Mouse (Mus musculus): ENCODE results near the gene Thrsp.
A peak's percentile ranks its signal among the peaks of the same experiment; 100 is the strongest.

Gene Thrsp

DNA sequence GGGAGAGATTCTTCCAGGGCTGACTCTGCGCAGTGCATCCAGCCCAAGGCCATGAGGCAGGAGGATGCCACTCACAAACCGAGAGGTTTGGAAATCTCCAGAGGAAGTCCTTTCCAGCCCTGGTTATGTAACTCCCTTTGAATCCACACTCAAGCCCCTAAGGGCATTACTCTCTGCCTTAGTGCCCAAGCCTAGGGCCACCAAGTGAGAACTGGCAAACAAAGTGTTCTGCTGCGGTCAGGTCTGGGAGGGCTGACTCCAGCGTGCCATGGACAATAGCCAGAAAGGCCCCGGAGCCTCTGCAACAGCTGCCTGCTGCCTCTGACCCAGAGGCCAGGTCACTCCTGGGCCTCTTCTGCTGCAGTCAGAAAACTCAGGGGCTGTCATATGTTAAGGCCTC lies 1.2 kb upstream of the Thrsp start:
- no peak for DNase-seq (ENCODE audit: low spot score)

DNA sequence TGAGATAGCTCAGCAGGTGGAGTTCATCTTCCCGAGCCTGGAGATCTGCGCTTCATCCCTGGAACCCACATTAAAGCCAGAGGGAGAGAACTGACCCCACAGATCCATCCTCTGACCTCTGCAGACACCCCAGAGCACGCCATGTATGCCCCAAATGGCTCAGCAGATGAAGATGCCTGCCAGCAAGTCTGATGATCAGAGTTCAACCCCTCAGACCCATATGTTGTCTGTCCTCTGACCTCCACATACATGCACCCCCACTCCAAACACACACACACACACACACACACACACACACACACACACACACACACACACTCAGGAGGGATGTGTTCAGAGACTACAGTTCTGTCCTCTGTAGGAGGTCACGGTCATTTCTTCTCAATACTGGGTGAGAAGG lies 1.1 kb downstream of the Thrsp start:
- no peak for DNase-seq (ENCODE audit: low spot score)

DNA sequence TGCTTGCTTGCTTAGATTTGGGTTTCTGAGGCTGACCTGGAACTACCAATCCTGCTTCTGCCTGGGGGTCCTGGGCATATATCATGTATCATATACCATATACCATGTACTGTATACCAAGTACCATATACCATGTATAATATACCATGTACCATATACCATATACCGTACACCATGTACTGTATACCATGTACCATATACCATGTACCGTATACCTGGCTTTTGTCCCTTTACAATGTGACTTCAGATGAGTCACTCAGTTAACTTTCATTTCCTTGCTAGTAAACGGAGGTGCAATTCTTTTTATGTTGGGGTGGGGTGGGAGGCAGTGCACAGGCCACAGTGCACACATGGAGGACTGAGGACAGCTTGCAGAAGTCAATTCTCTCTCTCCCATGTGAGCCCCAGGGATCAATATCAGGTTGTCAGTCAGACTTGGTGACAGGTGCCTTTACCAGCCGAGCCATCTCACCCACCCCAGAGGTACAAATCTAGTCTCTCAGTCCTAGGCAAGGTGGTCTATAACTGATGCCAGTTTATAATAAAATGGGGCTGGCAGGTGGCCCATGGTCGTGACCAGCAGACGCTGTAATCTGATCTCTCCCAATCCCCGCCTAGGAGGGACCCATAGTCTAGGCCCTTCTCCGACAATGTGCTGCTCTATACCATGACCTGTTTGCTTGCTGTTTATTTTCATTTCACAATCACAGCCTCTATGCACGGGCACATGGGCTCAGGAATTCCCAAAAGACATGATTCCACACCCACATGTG lies 2.4 kb downstream of the Thrsp start:
- no peak for DNase-seq (ENCODE audit: low spot score)

DNA sequence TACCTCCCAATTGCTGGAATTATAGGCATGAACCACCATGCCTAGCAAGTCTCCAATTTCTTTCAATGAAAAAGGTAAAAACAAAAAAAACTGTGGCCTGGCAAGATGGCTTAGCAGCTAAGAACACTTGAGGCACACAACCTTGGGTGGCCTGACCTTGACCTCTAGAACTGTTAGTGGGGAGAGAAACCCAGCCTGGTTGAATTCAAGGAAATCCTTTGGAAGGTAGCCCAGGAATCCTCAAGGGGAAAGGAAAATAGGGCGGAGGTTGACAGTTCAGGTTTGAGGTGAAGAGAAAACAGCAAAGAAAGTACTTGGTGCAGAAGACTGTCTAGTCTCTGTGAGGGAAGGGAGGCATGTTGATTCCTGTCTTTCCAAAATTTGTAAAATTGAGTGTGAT lies 3.1 kb downstream of the Thrsp start:
- DNase-seq (ENCODE audit: low spot score) = no peak

DNA sequence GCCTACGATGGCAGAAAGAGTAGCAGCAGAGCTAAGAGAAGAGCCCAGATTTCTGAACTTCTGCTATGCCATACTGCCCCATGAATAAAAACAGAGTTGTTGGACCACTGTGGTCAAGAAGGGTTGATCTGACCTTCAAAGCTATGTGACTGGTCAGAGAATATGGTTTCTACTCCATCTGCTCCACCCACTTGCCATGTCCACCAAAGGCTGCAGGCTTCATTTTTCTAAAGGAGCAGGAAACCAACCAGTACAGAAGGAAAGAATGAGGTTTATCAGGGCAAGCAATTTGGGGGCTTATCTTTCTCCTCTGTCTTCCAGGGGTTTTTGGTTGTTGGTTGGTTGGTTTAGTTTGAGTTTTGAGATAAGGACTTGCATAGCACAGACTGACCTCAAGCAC lies 3.5 kb downstream of the Thrsp start:
- no peak for DNase-seq (ENCODE audit: low spot score)

DNA sequence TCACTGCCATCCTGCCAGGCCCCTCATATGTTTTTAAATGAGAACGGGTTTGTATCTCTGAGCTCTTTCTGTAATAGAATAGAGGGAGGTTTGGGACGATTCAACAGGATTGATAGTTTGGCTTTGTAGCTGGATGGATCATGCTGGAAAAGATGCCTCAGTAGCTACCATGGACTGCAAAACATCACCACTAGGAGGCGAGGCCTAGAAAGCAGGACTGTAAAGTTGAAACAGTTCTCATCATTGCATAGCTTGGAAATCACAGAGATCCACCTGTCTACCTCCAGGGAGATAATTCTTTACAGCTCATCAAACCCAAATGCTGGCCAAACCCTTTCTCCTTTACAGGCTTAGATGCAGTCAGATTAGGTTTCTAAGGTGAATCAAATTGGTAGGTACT lies 6.0 kb downstream of the Thrsp start:
- DNase-seq (ENCODE audit: low spot score) = peak; percentile 23

DNA sequence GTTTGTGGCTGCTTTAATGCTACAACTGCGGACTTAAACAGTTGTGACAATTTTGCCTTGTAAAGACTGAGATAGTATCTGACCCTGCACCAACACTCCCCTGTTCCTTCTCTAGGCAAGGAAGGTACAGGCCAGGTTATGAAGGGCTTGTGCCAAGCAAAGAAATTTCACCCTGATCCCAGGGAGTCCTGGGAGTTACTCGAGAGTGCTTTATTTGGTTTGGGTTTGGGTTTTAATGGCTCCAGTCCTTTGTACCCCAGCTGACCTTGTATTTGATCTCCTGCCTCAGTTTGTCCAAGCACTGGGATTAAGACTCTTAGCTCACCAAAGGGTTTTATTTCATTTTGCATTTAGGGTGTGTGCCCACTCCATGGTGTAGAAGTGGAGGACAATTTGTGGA lies 6.4 kb downstream of the Thrsp start:
- DNase-seq (ENCODE audit: low spot score) = no peak

DNA sequence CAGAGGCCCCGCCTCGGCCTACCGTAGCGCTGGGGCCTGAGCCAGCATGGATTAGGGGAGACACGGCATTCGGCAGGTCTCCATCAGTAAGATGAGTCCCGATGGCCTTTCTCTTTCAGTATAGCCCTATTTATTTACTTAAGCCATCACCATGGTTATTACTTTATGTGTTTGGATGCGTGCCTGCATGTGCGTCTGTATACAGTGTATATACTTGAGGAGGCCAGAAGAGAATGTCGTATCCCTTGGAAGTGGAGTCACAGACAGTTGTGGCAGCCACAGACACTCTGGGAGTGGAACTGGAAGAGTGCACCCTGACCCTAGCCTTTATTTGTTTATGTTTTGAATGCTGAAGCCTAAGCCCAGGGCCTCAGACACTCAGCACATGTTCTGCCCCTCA lies 10.4 kb downstream of the Thrsp start:
- DNase-seq (ENCODE audit: low spot score) = no peak

DNA sequence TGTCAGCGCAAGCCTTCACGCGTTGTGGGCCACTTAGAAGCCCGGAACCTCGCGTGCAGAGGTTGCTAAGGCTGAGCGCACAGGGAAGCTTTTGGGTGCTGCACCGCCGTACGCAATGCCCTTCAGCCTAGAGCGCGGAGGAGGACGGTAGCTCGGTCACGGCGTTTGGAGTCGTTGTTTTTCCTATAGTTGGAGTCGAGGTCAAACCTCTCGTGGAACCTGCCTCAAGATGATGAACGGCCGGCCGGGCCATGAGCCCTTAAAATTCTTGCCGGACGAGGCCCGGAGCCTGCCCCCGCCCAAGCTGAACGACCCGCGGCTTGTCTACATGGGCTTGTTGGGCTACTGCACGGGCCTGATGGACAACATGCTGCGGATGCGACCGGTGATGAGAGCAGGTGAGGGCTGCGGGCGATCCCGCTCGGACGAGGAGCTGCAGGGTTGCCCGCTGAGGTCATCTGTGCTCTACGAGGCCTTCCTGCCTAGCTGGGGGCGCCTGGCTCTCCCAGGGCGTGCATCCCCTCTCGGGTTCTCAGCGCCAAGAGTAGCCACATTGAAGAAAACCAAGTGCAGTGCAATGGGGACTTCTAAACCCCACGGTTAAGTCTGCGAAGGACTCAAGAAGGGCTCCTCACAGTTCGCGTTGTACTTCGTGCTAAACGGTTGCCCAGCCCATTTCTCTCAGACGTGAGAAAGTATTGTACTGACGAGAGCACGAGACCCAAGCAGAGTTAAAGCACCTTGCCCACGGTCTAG lies 17.4 kb downstream of the Thrsp start, which contains the start of gene Ndufc2:
Gene Ndufc2, plus strand, starts transcription at position 44 of the 756 bp plus-strand sequence.
- DNase-seq (ENCODE audit: low spot score) = peak; percentile 85

DNA sequence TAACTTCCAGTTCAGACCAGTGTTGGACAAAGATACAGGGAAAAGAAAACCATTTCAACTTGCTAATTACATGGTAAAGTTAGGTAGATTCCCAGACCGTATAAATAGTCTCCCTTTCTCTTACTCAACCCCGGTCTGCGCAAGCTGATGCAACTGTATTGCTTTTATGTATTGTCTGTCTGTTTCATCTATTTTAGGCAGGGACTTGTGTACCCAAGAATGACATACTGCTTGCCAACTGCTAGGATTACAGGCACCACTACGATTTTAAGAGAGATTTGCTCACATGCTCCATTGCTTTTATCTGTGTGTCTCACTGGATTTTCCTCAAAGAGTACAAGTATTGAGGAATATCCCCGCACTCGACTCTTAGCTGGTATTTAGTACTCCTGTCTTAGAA lies 18.6 kb downstream of the Thrsp start:
- no peak for DNase-seq (ENCODE audit: low spot score)

DNA sequence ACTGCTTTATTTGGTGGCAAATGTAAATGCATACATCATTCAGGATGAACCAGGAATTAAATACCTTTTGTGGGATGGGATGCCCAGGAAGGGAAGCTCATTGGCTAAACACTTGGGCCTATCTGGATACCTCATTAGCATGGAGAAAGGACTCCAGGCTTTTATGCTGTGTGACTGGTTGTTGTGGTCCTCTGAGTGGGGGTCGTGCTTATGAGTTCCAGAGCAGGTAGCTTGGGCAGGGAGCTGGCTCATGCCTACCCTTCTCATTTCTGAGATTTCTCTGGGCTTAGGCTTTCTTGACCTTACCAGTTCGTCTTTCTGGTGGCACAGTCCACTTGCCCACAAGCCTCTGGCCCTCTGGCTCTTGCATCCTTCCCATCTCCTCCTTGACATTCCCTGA lies 23.2 kb downstream of the Thrsp start:
- no peak for DNase-seq (ENCODE audit: low spot score)

DNA sequence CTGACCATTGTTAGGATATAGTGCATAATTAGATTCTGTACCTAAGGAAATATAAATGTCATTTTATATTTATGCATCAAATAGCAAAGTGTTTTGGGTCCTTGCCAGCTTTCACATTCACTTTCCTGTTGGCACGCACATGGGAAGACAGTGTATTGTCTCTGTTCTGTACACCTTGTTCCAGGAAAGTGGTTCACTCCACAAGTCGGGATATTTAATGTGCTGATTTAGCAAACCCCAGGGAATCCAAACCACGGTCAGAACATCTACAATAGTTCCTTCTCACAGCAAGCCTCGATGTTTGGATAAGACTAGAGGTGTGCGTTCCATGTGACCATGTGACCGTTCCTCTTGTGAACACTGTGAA lies 25.5 kb downstream of the Thrsp start:
- no peak for DNase-seq (ENCODE audit: low spot score)

DNA sequence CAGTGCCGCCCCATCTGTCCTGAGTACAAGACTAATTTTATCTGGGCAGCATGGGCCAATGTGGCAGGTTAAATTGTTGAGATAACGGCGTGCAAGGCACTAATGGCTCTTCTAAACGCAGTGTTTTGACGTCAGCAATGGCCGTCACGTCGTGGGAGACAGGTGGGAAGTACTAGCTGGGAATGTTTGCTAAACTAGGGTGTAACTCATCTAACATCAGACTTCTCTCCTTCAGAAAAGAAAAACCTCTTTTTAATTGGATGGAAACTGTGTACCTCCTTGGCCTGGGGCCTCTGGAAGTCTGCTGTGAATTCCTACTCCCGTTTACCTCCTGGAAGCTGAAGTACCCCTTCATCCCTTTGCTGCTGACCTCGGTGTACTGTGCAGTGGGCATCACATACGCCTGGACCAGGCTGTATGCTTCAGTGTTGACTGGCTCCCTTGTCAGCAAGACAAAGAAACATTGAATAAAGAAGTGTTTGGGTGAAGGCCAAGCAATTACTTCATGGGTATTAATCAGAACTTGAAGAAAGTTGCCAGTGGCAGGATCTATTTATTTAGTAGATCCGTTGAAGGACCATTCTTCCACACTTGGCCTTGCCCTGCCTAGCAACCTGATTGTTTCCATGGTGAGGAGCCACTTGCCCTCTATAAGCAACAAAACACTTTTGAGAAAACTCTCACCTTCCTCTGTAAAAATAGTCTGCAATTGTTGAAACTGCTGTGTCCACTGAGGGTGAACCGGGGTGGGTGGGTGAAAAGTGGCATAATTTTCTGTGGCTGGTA lies 26.0 kb downstream of the Thrsp start:
- DNase-seq (ENCODE audit: low spot score) = no peak

DNA sequence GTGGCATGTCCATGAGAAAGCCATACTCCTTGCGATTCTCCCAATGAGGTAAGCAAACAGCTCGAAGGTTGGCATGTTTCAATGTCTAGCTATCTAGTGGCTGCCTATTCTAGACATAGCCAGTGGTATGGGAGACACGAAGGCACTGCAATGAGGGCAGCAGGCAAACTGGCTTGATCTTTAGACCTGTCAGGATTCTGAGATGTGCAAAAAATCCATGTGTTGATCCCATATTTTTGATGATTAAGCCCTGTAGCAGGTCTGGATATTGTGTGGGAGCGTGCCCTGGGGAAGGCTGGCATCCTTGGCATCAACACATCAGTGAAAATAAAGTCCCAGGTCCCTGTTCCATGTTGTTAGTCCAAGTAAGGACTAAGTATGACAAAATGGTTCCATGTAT lies 29.0 kb downstream of the Thrsp start:
- no peak for DNase-seq (ENCODE audit: low spot score)

DNA sequence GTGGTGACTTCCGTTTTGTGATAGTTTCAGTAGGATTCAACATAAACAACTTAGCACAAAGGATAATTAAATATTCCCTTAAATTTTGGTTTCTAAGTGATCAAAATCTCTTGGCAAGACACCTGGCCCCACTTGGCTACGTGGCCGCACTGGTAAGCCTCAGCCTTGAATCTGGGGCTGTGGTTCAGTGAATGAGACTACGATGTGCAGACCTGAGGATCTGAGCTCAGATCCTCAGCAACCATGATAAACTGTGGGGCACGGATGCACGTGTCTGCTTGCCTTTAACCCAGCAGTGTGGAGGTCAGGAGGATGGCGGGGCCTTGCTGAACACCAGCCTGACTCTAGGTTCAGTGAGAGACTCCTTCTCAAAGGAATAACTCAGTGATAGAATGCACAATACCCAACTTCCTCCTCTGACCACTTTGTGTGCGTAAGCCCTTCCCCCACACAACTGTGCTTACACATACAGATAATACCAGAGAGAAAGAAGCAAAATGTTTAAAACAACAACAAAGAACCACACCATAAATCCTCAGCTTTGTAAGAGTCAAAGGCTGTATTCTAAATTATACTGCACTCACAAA lies 29.9 kb downstream of the Thrsp start:
- DNase-seq (ENCODE audit: low spot score) = no peak

DNA sequence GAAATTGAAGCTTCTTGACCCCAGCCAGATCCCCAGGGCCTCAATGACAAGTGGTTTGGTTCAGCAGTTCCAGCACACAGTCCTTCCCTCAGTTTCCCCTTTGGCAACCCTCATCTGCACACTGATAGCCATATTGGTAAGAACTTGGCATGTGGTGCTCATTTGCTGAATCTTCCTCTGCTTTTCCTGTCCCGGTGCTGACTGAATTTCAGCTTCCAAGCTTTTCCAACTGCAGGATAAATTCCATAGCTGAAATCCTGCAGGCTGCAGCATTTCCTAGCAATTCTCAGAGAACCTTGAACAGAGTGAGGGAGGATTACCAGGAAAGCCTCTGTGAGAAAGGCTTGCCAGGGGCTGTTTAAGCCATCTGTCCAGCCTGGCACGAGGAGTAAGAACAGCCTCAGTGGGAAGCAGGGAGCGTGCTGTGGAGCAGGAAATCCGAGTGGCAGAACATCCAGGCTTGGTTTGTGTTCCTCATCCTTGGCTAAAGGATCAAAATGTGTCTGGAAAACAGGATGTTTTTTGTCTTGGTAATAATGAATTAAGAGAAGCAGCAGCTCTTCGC lies 30.6 kb downstream of the Thrsp start:
- DNase-seq (ENCODE audit: low spot score) = no peak

DNA sequence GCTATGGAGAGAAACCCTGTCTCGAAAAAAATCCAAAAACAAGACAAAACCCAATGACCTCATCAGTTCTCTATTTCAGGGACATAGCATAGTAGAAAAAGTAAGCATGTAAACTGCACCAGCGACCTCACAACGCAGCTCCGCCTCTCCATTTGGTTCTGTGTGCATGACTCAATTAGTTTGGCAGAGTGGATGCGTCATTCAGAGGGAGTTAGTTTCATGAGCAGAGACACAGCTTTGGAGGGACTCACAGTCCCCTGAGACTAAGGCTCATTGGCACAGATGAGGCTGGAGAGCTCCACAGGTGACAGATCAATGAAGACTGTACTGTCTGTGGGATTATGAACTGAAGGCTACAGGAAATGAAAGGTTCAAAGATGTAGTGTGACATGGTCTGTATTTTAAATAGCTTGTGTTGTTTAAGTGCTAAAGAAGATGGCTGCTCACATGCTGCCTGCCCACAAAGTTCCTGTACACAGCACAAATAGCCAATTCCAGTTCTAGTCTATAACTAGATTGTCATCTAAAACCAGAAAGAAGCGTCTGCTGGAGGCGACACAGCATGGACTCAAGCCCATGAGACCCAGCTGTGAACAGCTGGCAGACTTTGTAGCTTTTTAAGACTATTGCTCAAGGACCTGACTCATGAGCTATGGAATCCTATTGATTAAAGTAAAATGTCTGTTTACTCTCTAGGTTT lies 31.3 kb downstream of the Thrsp start:
- DNase-seq (ENCODE audit: low spot score) = no peak

DNA sequence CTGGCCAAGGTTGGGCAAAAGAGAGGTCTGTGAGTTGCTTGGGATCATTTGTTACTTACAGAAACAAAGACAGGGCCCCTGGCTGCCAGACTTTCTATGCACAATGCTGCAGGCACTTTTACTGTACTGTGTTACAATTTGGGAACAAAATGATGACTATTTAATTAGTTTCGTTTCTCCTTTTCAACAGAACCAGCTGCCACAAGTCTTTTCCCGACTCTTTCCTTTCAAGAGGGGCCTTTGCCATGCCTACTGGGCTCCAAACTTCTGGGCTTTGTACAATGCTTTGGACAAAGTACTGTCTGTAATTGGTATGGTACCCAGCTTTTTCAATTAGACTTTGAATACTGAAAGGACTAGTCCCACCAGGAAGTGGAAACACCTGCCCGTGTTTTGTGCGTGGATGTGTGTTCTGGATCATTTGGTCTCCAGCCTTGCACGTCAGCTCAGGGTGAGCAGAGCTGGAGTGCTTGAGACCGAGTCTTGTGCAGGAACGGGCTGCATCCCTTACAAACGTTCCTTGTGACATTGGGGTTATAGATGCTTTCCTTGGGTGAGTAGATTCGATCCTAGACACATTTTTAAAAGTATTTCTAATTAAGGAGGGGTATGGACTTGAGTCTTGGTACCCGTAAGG lies 33.9 kb downstream of the Thrsp start:
- no peak for DNase-seq (ENCODE audit: low spot score)

DNA sequence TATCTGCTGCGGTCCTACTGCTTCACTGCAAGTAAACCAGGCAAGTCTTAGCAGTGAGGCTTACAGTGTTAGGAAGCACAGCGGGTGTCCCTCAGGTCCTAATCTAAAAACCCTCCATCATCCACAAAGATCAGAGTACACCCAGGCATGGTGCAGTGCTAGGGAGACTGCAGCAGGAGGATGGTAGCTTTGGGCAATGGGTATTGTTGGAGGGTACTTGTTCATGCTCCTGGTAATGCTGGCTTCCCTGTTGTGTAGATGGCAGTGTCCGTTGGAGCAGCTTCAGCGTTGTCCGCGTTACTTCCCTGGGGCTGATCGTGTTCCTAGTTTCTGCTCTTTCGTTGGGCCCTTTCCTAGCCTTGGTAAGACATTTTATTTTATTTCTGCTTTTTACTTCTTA lies 34.9 kb downstream of the Thrsp start:
- DNase-seq (ENCODE audit: low spot score) = no peak

DNA sequence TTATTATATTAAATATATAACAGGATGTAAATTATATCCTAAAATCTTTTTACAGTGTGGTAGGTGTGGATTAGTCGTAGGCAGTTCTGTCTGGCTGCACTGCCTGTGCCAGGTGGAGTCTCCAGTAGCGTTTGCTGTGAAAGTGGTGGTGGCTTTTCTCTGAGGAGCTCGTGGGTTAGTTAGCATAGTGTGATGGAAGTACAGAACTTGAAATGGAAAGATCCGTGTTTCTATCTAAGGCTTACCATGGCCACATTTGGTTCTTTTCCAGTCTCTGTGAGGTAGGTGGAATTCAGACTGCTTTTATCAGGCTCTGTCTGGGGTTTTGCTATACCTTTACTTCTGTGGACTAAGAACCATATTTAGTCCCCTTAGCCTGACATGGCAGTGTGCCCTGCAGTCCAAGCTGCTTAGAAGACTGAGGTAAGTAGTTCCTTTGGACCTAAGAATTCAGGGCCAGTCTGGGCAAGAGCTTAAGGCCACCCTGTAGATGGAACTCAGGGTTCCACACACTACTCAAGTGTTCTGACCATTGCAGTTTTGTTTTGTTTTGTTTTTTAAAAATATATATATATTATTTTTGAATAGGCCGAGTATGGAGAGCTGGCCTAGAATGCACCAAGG lies 36.9 kb downstream of the Thrsp start:
- DNase-seq (ENCODE audit: low spot score) = no peak

DNA sequence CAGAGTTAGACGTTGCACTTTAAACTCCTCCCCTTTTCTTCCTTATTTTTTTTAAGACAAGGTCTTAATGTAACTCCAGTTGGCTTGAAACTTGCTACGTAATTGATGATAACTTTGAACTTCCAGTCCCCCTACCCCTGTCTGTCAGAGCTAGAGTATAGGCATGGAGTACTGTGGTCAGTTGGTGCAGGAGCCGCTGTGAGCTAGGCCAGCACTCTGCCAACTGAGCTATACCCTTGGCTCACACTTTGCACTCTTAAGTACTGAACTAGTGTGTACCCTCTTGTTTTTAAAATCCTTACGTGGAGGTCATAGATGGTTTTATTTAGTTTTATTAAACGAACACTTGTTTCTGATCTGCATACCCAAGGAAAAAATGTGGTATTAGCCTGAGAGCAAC lies 38.2 kb downstream of the Thrsp start:
- DNase-seq (ENCODE audit: low spot score) = no peak

Data from retina, embryonic 14.5 days (tissue).